Mouse (Mus musculus): Measurements from ENCODE around the gene Prss40.

- TF ChIP-seq CTCF (IDR thresholded peaks at IDR 0.05; ENCODE audit: borderline replicate concordance, control insufficient read depth, extremely low read depth, insufficient read depth, low read length, poor library complexity) (no peak), POLR2A (IDR thresholded peaks at IDR 0.05; ENCODE audit: control insufficient read depth, extremely low read depth, insufficient read depth, low read length, poor library complexity) (no peak)
These were observed 24.4 kb downstream of the Prss40 start for GRCm38 (mm10) chr1:34536291-34536766.
